In genomic region chr7:25644136-25644535, GRCm38 (mm10) we compare ENCODE assay signal across 35 mouse cellular contexts. TPM values are rescaled to one million over a fixed set of nuclear protein-coding genes. Genes with fewer than 3 reads are reported as not detected.
DNase-seq lines count a peak whose midpoint lies in the region; ATAC-seq lines count a peak whose summit lies in the region.
"Had no signal": no experiment of that assay in that cellular context is flagged by ENCODE, and none has a peak within 500 bp of the region (broad histone marks: within the 10 kb centered on the region; RNA-seq: fewer than 3 reads in every experiment).

No protein-coding gene starts in this region.

- DNase-seq in heart, postnatal 36 days: no peak
- DNase-seq in thymus, postnatal 4 days: peak; percentile 53
- no peak for DNase-seq in thymus, adult 18-20 months
- DNase-seq: adrenal gland, postnatal 25 days; cerebellum, adult 18-20 months; forebrain, postnatal 0 days; gastrocnemius, postnatal 10 days; heart, postnatal 14 days; kidney, adult 9 months; kidney, postnatal 10 days; layer of hippocampus, postnatal 36 days; left cerebral cortex, postnatal 4 days; liver, postnatal 0 days; lung, postnatal 36 days; right cerebral cortex, postnatal 25 days had no signal

- WGBS in heart, embryonic 16.5 days: 50% methylated on average over 10 of the region's 10 CpGs

- H3K4me2 ChIP-seq in heart, embryonic 16.5 days (ENCODE audit: low read depth, low read length): no peak overlapping the region
- H3K4me2 ChIP-seq: heart, embryonic 12.5 days; hindbrain, embryonic 12.5 days; liver, embryonic 12.5 days; midbrain, embryonic 13.5 days had no signal

- no peaks in the 10 kb centered on the region for H3K9me3 ChIP-seq in heart, embryonic 16.5 days (replicated peaks; ENCODE audit: control insufficient read depth, low read length)
- H3K9me3 ChIP-seq: forebrain, embryonic 10.5 days; heart, embryonic 12.5 days; hindbrain, embryonic 12.5 days; megakaryocyte, embryonic 14.5 days; midbrain, embryonic 13.5 days had no signal

- no peak overlapping the region for H3K9ac ChIP-seq in heart, embryonic 16.5 days (ENCODE audit: low read length)
- H3K9ac ChIP-seq: forebrain, postnatal 0 days; heart, embryonic 12.5 days; hindbrain, embryonic 12.5 days; liver, embryonic 12.5 days; liver, postnatal 0 days; midbrain, embryonic 13.5 days had no signal

- peaks cover 3% of the 10 kb centered on the region; the same call in 1 of the 2 replicates for H3K4me1 ChIP-seq in heart, embryonic 16.5 days (ENCODE audit: control insufficient read depth, insufficient read depth, low read length)

- H3K4me3 ChIP-seq in heart, embryonic 16.5 days (ENCODE audit: low read length): no peak overlapping the region
- H3K4me3 ChIP-seq: forebrain, embryonic 10.5 days; heart, embryonic 12.5 days; hindbrain, embryonic 12.5 days; liver, embryonic 12.5 days; megakaryocyte, embryonic 14.5 days; midbrain, embryonic 13.5 days had no signal

- H3K27me3 ChIP-seq in heart, embryonic 16.5 days (ENCODE audit: control insufficient read depth, insufficient read depth, low read length): no peaks in the 10 kb centered on the region
- H3K27me3 ChIP-seq: heart, embryonic 12.5 days; hindbrain, embryonic 12.5 days; liver, embryonic 12.5 days; midbrain, embryonic 13.5 days; Patski had no signal

- ATAC-seq in heart, embryonic 16.5 days (replicated peaks; ENCODE audit: extremely low read depth, insufficient read depth, low FRiP score): 0 out of 2 replicates have a peak, but pooled peaks have one; percentile 15
- peak; percentile 43 for ATAC-seq in common myeloid progenitor, adult 5-6 weeks (replicated peaks; ENCODE audit: low read depth, poor library complexity, severe bottlenecking)
- 0 out of 2 replicates have a peak, but pooled peaks have one; percentile 17 for ATAC-seq in megakaryocyte progenitor cell, adult 5-6 weeks (replicated peaks; ENCODE audit: poor library complexity)
- no peak for ATAC-seq in erythroid progenitor cell, adult 5-6 weeks (replicated peaks; ENCODE audit: low FRiP score, poor library complexity, severe bottlenecking)
- ATAC-seq in cerebellum, adult (ENCODE audit: insufficient number of reproducible peaks, low FRiP score, low TSS enrichment): no peak
- ATAC-seq: forebrain, postnatal 0 days; hindbrain, postnatal 0 days; intestine, embryonic 16.5 days; liver, embryonic 12.5 days; liver, postnatal 0 days; midbrain, embryonic 13.5 days; Patski had no signal

- H3K27ac ChIP-seq in heart, embryonic 16.5 days (ENCODE audit: low read length): no peak overlapping the region
- H3K27ac ChIP-seq: forebrain, embryonic 10.5 days; hindbrain, embryonic 12.5 days; hindbrain, postnatal 0 days; liver, embryonic 12.5 days; midbrain, embryonic 13.5 days had no signal

- peaks cover 4% of the 10 kb centered on the region; the same call in 1 of the 2 replicates for H3K36me3 ChIP-seq in heart, embryonic 16.5 days (ENCODE audit: control insufficient read depth, insufficient read depth)

- intact Hi-C loops in heart, postnatal 36 days (cut with DNase I): no loop called here

RNA-seq across cellular contexts. Expression of gene Bckdha, which starts 14.6 kb away (rescaled TPM):
- 72.1 and 74.4 TPM in 2 replicates for polyA plus RNA-seq in heart, embryonic 16.5 days (2015; fragmentation: Nextera tagmentation; extraction: Ambion mirVana)
- 100 to 1,000 TPM; 237 to 254 TPM for total RNA-seq in heart, postnatal 36 days (2021)
- total RNA-seq in common myeloid progenitor, adult 5-6 weeks (2017): 41.1 and 43.8 TPM in 2 replicates
- 37.6 and 46.7 TPM in 2 replicates for total RNA-seq in megakaryocyte progenitor cell, adult 5-6 weeks (2015)
- total RNA-seq in megakaryocyte progenitor cell, adult 5-6 weeks (2017): 48.6 and 52.0 TPM in 2 replicates
- total RNA-seq in erythroid progenitor cell, adult 5-6 weeks (2015; ENCODE audit: low replicate concordance): 6.7 and 10.5 TPM in 2 replicates
- total RNA-seq in erythroid progenitor cell, adult 5-6 weeks (2017; ENCODE audit: low replicate concordance): 3.2 and 11.4 TPM in 2 replicates

RNA-seq across cellular contexts. Expression of gene Exosc5, which starts 14.8 kb away (rescaled TPM):
- polyA plus RNA-seq in heart, embryonic 16.5 days (2015; fragmentation: Nextera tagmentation; extraction: Ambion mirVana): 42.5 and 44.6 TPM in 2 replicates
- 10 to 100 TPM; 16.0 to 18.9 TPM for total RNA-seq in heart, postnatal 36 days (2021)
- total RNA-seq in common myeloid progenitor, adult 5-6 weeks (2017): 55.1 and 57.4 TPM in 2 replicates
- 80.7 and 84.9 TPM in 2 replicates for total RNA-seq in megakaryocyte progenitor cell, adult 5-6 weeks (2015)
- 55.6 and 71.8 TPM in 2 replicates for total RNA-seq in megakaryocyte progenitor cell, adult 5-6 weeks (2017)
- 16.2 and 23.1 TPM in 2 replicates for total RNA-seq in erythroid progenitor cell, adult 5-6 weeks (2015; ENCODE audit: low replicate concordance)
- 4.9 and 11.7 TPM in 2 replicates for total RNA-seq in erythroid progenitor cell, adult 5-6 weeks (2017; ENCODE audit: low replicate concordance)

RNA-seq across cellular contexts. Expression of gene B3gnt8, which starts 17.7 kb away (rescaled TPM):
- 9.0 and 9.1 TPM in 2 replicates for polyA plus RNA-seq in heart, embryonic 16.5 days (2015; fragmentation: Nextera tagmentation; extraction: Ambion mirVana)
- 1 to 10 TPM; 2.6 to 4.6 TPM for total RNA-seq in heart, postnatal 36 days (2021)
- total RNA-seq in common myeloid progenitor, adult 5-6 weeks (2017): 3.4 and 4.2 TPM in 2 replicates
- 5.1 and 7.4 TPM in 2 replicates for total RNA-seq in megakaryocyte progenitor cell, adult 5-6 weeks (2015)
- 13.2 and 22.2 TPM in 2 replicates for total RNA-seq in megakaryocyte progenitor cell, adult 5-6 weeks (2017)
- 2.5 and 3.8 TPM in 2 replicates for total RNA-seq in erythroid progenitor cell, adult 5-6 weeks (2015; ENCODE audit: low replicate concordance)
- 1.7 and 2.4 TPM in 2 replicates for total RNA-seq in erythroid progenitor cell, adult 5-6 weeks (2017; ENCODE audit: low replicate concordance)

RNA-seq across cellular contexts. Expression of gene Dmac2, which starts 24.9 kb away (rescaled TPM):
- polyA plus RNA-seq in heart, embryonic 16.5 days (2015; fragmentation: Nextera tagmentation; extraction: Ambion mirVana): 58.6 and 63.6 TPM in 2 replicates
- 10 to 100 TPM; 55.2 to 59.1 TPM for total RNA-seq in heart, postnatal 36 days (2021)
- total RNA-seq in common myeloid progenitor, adult 5-6 weeks (2017): 37.2 and 42.5 TPM in 2 replicates
- total RNA-seq in megakaryocyte progenitor cell, adult 5-6 weeks (2015): 24.5 and 30.0 TPM in 2 replicates
- total RNA-seq in megakaryocyte progenitor cell, adult 5-6 weeks (2017): 34.0 and 34.9 TPM in 2 replicates
- 3.4 and 7.9 TPM in 2 replicates for total RNA-seq in erythroid progenitor cell, adult 5-6 weeks (2015; ENCODE audit: low replicate concordance)
- 3.0 and 8.5 TPM in 2 replicates for total RNA-seq in erythroid progenitor cell, adult 5-6 weeks (2017; ENCODE audit: low replicate concordance)

RNA-seq across cellular contexts. Expression of gene Erich4, which starts 28.4 kb away (rescaled TPM):
- 0.21 TPM in 1 of 2 replicates, not detected in the other for polyA plus RNA-seq in heart, embryonic 16.5 days (2015; fragmentation: Nextera tagmentation; extraction: Ambion mirVana)
- total RNA-seq in heart, postnatal 36 days (2021): under 1 TPM; 0.30 to 0.56 TPM
- not detected in 2 replicates for total RNA-seq in common myeloid progenitor, adult 5-6 weeks (2017)
- not detected in 2 replicates for total RNA-seq in megakaryocyte progenitor cell, adult 5-6 weeks (2015)
- not detected in 2 replicates for total RNA-seq in megakaryocyte progenitor cell, adult 5-6 weeks (2017)
- total RNA-seq in erythroid progenitor cell, adult 5-6 weeks (2015; ENCODE audit: low replicate concordance): not detected in 2 replicates
- not detected in 2 replicates for total RNA-seq in erythroid progenitor cell, adult 5-6 weeks (2017; ENCODE audit: low replicate concordance)
- total RNA-seq: adrenal gland, adult 18-20 months; adrenal gland, postnatal 25 days; forebrain, postnatal 0 days; gastrocnemius, postnatal 10 days; hindbrain, postnatal 0 days; left cerebral cortex, postnatal 4 days; MEL; monocyte, adult 5-6 weeks; neutrophil, adult 5-6 weeks had no signal
- polyA plus RNA-seq: embryonic facial prominence, embryonic 11.5 days; forebrain, embryonic 10.5 days; forebrain, postnatal 0 days; heart, embryonic 12.5 days; hindbrain, embryonic 12.5 days; hindbrain, postnatal 0 days; limb, embryonic 14.5 days; midbrain, embryonic 13.5 days; Patski had no signal

Comparison
In these comparisons a context has a peak if more than half of its experiments do, and no peak if none do; other contexts are left out.
1. ATAC-seq: peak in heart, embryonic 16.5 days (single experiment), common myeloid progenitor, adult 5-6 weeks (single experiment) and megakaryocyte progenitor cell, adult 5-6 weeks (single experiment); none in erythroid progenitor cell, adult 5-6 weeks (single experiment) and cerebellum, adult (single experiment).